Mouse (Mus musculus) lung, postnatal 0 days (tissue): ENCODE data around the gene Fnip2. TPM values are rescaled to one million over a fixed set of nuclear protein-coding genes. Genes with fewer than 3 reads are reported as not detected.
A peak's percentile ranks its signal among the peaks of the same experiment; 100 is the strongest.

Experiments
- ATAC-seq: fragments of 200-750 bp; cut with Nextera tagmentation; 2 replicates; pipeline ENCODE4 v1.8.0; 2017; ENCODE audit warnings: moderate library complexity
- DNase-seq: peaks from one replicate; pipeline ENCODE4 v3.0.0-alpha.2; 2016; ENCODE audit warnings: low spot score
- H3K27ac ChIP-seq: fragments of 300-500 bp; sonication (generic); 2 replicates; pipeline ENCODE4 v1.5.1; 2014; ENCODE audit warnings: antibody characterized with exemption, mild to moderate bottlenecking, low read length, mixed read lengths
- H3K27me3 ChIP-seq: fragments of 300-500 bp; sonication (generic); replicated peaks from 2 replicates; pipeline ENCODE4 v1.6.1; 2014; ENCODE audit warnings: low read length, mixed read lengths; ENCODE audit not compliant: insufficient read depth
- H3K36me3 ChIP-seq: fragments of 300-500 bp; sonication (generic); 2 replicates; pipeline ENCODE4 v1.6.1; 2014; ENCODE audit warnings: low read length, mixed read lengths; ENCODE audit not compliant: insufficient read depth
- H3K4me1 ChIP-seq: fragments of 300-500 bp; sonication (generic); 2 replicates; pipeline ENCODE4 v1.6.1; 2014; ENCODE audit warnings: antibody characterized with exemption, low read depth, low read length, mixed read lengths; ENCODE audit not compliant: insufficient read depth
- H3K4me2 ChIP-seq: fragments of 300-500 bp; sonication (generic); replicated peaks from 2 replicates; pipeline ENCODE4 v1.6.1; 2014; ENCODE audit warnings: low read depth, mild to moderate bottlenecking, low read length, moderate library complexity, mixed read lengths
- H3K4me3 ChIP-seq: fragments of 300-500 bp; sonication (generic); 2 replicates; pipeline ENCODE4 v1.5.1; 2014; ENCODE audit warnings: low read depth, low read length
- H3K9ac ChIP-seq: fragments of 300-500 bp; sonication (generic); replicated peaks from 2 replicates; pipeline ENCODE4 v1.6.1; 2014; ENCODE audit warnings: low read depth, mild to moderate bottlenecking
- H3K9me3 ChIP-seq: fragments of 300-500 bp; sonication (generic); 2 replicates; pipeline ENCODE4 v1.6.1; 2016; ENCODE audit warnings: low read length, mixed read lengths
- CTCF ChIP-seq: IDR thresholded peaks from 2 replicates; pipeline ENCODE4 v1.5.1; 2016; ENCODE audit warnings: antibody characterized with exemption, mild to moderate bottlenecking
- EP300 ChIP-seq: IDR thresholded peaks from 2 replicates; pipeline ENCODE4 v1.6.1; 2016; ENCODE audit warnings: antibody characterized with exemption, mild to moderate bottlenecking, control low read depth
- WGBS: fragments of 180-500 bp; shearing (Covaris S2); extraction: QIAGEN DNeasy Blood & Tissue Kit; methylation state at CpG from one replicate; pipeline ENCODE4 v1.1.7; 2014; 5-methylcytosine and 5-hydroxymethylcytosine counted together
- polyA plus RNA-seq: library from polyadenylated mRNA; unstranded; fragments of >200 nt; fragmentation: Nextera tagmentation; extraction: Ambion mirVana; gene quantifications from 2 replicates; pipeline ENCODE4 v1.2.1, GENCODE M21; 2015

Fnip2 gene
- polyA plus RNA-seq, 1 experiment from 2014 or later: 3.5 TPM

DNA sequence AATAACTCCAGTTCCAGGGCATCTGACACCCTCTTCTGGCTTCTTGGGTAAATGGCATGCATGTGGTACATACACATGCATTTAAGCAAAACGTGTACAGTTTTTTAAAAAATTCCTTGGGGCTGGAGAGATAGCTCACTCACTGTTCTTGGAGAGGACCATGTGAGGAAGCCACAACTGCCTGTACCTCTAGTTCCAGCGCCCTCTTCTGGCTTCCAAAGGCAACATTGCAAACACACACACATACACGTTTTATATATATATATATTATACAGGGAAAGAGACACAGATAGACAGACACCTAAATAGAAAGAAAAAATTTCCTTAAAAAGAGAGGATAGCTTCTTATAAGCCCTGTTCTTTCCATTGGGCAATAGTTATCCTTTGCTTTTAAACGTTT is 123.7 kb downstream of the Fnip2 start:
- Histone ChIP-seq H3K4me1 (no peaks in the 10 kb centered on the region), H3K27ac (no peak overlapping the region), H3K9me3 (no peaks in the 10 kb centered on the region), H3K27me3 (no peaks in the 10 kb centered on the region), H3K4me2 (no peak overlapping the region), H3K9ac (no peak overlapping the region), H3K36me3 (no peaks in the 10 kb centered on the region), H3K4me3 (no peak overlapping the region)
- no peak for DNase-seq
- 72% methylated on average over 4 of the region's 4 CpGs for WGBS
- no peak for ATAC-seq
- TF ChIP-seq CTCF (no peak), EP300 (no peak)

DNA sequence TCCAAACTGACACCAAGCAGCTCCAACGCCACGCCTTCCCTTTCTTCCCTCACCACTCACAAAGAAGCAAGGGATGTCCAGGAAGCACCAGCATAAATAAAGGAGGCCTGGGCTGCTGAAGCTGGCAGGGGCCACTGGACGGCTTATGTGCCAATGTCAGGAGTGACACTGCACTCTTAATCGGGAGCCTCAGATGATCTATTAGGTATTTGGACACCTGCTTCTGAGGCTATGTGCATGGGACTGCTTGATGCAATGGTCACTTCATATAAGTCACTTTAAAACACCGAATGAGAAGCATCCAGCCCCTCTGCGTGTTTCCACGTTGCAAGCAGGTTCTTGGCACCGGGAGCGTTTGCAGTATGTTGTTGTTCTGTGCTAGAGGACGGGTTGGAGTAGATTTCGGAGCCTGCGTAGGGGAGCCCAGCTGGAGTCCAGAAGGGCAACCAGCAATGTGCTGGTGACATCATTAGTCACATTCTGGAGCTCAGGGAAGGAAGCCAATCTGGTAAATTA is 126.6 kb downstream of the Fnip2 start:
- DNase-seq (peak; percentile 17), ATAC-seq (no peak)

DNA sequence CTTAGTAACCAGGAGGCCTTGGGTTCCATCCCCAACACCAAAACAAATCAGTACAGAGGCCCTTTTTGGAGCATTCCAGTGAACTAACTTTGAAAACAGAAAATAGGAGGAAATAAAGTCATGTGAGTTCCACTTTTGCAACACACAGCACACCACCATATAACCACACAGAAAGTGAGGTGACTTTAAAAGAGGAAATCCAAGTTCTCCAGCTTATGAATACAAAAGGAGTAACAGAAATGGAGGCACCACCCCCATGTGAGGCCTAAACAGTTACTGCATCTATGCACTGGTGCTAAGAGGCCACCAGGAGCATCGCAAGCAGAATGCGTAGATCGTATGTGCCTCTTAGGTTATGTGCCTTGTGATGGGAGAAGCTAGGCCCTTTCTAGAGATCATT is 129.3 kb downstream of the Fnip2 start:
- Histone ChIP-seq H3K36me3 (no peaks in the 10 kb centered on the region), H3K27me3 (no peaks in the 10 kb centered on the region), H3K4me2 (no peak overlapping the region), H3K4me3 (no peak overlapping the region), H3K9me3 (no peaks in the 10 kb centered on the region), H3K27ac (no peak overlapping the region), H3K9ac (no peak overlapping the region), H3K4me1 (no peaks in the 10 kb centered on the region)
- 94% methylated on average over 3 of the region's 3 CpGs for WGBS
- no peak for TF ChIP-seq EP300
- no peak for TF ChIP-seq CTCF
- ATAC-seq (no peak), DNase-seq (peak; percentile 22)

More for the DNA sequence above, 126.6 kb downstream of the Fnip2 start:
- Histone ChIP-seq H3K4me3 (no peak overlapping the region), H3K4me2 (no peak overlapping the region), H3K36me3 (no peaks in the 10 kb centered on the region), H3K9ac (no peak overlapping the region), H3K4me1 (no peaks in the 10 kb centered on the region), H3K9me3 (no peaks in the 10 kb centered on the region), H3K27ac (no peak overlapping the region), H3K27me3 (no peaks in the 10 kb centered on the region)
- no peak for TF ChIP-seq EP300
- no peak for TF ChIP-seq CTCF
- 47% methylated on average over 12 of the region's 12 CpGs for WGBS

DNA sequence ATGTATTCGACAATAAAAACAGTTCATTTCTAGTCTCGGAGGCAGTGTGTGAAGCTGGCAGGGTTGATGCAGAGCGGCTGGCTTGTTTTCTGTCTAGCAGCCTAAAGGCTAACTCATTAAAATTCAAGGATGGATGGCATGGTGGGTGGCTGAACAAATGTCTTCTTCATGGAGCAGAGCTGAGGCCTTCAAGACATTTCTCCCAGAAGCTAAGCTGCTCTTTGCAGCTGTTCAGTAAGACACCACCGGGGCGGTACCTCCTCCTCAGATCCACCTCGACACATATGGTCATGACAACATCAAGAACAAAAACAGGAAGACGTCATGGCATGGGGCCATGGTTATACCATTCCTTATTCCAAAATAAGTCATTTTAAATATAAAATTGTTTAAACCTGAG is 131.4 kb downstream of the Fnip2 start:
- H3K4me3 ChIP-seq: no peak overlapping the region
- no peak overlapping the region for H3K4me2 ChIP-seq
- DNase-seq (no peak), ATAC-seq (no peak)
- H3K36me3 ChIP-seq: no peaks in the 10 kb centered on the region
- H3K27me3 ChIP-seq: no peaks in the 10 kb centered on the region
- WGBS: 73% methylated on average over 7 of the region's 7 CpGs
- no peak overlapping the region for H3K27ac ChIP-seq
- H3K9me3 ChIP-seq: no peaks in the 10 kb centered on the region
- TF ChIP-seq EP300 (no peak), CTCF (no peak)
- no peaks in the 10 kb centered on the region for H3K4me1 ChIP-seq
- H3K9ac ChIP-seq: no peak overlapping the region

DNA sequence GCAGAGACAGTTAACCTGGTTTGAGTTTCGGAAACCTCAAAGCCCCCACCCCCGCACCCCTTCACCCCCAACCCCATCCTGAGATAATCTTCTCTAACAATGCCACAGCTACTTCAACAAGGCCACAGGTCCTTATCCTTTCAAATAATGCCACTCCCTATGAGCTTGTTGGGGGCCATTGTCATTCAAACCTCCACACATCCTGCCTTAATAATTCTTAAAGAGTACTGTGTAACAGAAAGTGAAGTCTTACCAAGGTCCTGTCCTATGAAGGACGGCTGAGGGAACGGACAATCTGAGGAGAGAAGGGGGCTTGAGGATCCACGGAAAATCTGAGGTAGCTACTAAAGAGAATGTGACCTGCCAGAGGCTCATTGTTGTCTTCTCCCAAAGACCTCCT is 132.6 kb downstream of the Fnip2 start:
- no peak for TF ChIP-seq CTCF
- no peak for TF ChIP-seq EP300
- Histone ChIP-seq H3K36me3 (no peaks in the 10 kb centered on the region), H3K27ac (no peak overlapping the region), H3K4me1 (no peaks in the 10 kb centered on the region), H3K9ac (no peak overlapping the region), H3K9me3 (no peaks in the 10 kb centered on the region), H3K4me3 (no peak overlapping the region), H3K27me3 (no peaks in the 10 kb centered on the region), H3K4me2 (no peak overlapping the region)
- DNase-seq (no peak), ATAC-seq (no peak)
- 61% methylated on average over 5 of the region's 5 CpGs for WGBS

DNA sequence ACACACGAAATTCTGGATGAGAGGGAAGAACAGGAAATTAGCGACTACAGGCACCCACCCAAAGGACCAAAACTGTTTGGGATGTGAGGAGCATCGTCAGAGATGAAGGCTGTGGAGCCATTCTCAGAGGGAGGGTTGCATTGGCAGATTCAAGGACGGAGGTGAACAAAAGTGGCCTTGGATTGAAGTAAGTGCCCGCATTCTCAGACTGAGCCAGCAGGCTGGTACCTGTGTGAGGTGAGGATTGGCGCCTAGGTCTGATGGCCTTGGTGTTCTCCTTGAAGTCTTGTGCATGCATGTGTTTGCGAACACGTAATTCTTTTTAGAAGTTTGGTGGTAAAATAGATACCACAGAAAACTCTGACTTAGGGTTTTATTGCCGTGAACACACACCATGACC is 133.2 kb downstream of the Fnip2 start:
- 78% methylated on average over 9 of the region's 9 CpGs for WGBS
- Histone ChIP-seq H3K9me3 (no peaks in the 10 kb centered on the region), H3K4me1 (no peaks in the 10 kb centered on the region), H3K36me3 (no peaks in the 10 kb centered on the region), H3K27ac (no peak overlapping the region), H3K9ac (no peak overlapping the region), H3K27me3 (no peaks in the 10 kb centered on the region), H3K4me3 (no peak overlapping the region), H3K4me2 (no peak overlapping the region)
- DNase-seq (no peak), ATAC-seq (no peak)
- TF ChIP-seq EP300: no peak
- TF ChIP-seq CTCF: no peak

DNA sequence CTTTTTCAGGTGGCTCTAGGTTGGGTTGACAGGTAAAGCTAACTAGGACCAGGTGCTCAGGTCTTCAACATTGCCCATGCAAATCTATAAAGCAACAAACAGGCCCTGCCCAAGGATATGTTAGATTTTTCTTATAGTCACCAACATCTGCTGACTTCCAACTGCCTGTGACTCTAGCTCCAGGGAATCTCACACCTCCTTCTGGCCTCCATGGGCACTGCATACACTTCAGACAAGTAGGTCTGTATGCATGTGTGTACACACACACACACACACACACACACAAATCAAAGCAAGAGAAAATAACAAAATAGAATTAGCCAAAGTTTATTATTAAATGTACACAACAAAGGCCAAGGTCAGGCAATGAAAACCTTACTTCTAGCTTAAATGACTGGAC is 134.0 kb downstream of the Fnip2 start:
- H3K4me3 ChIP-seq: no peak overlapping the region
- no peaks in the 10 kb centered on the region for H3K9me3 ChIP-seq
- H3K9ac ChIP-seq: no peak overlapping the region
- no peaks in the 10 kb centered on the region for H3K4me1 ChIP-seq
- no peak overlapping the region for H3K4me2 ChIP-seq
- DNase-seq (peak; percentile 34), ATAC-seq (no peak)
- H3K27me3 ChIP-seq: no peaks in the 10 kb centered on the region
- no peaks in the 10 kb centered on the region for H3K36me3 ChIP-seq
- no peak overlapping the region for H3K27ac ChIP-seq
- TF ChIP-seq CTCF (peak; percentile 68), EP300 (no peak)
